Mouse (Mus musculus) liver, embryonic 14.5 days (tissue): ENCODE measurements around the gene Pacrg.

Experiments used
- CTCF ChIP-seq: IDR thresholded peaks from 2 replicates; pipeline ENCODE4 v1.5.1; 2016; ENCODE audit warnings: antibody characterized with exemption, low read depth, control low read depth
- EP300 ChIP-seq: IDR thresholded peaks from 2 replicates; pipeline ENCODE4 v1.6.1; 2016; ENCODE audit warnings: antibody characterized with exemption, low read depth

DNA sequence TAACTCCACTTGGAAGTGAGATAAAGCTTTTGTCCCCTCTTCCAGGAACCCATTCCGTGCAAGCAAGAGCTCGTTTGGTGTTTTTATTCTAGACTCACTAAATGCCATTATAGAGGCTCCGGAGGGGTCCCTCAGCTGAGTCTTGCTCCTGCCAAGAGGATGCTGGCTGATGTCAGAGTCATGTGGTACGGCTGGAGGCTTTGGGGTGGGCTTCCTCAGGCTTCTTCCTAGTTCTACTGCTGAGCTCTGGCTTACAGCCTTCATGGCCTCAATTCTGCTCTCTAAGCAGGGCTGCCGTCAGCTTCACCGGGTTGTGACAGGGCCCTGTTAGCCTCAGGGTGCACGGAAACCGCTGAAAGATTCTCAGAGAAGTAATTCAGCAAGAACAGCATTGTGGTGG lies 305.9 kb downstream of the Pacrg start:
- TF ChIP-seq CTCF (no peak), EP300 (no peak)
